Mouse (Mus musculus) C2C12 (cell line): ENCODE data around the gene Mrpl12. TPM values are rescaled to one million over a fixed set of nuclear protein-coding genes. Genes with fewer than 3 reads are reported as not detected.
"Not testable (repeated sequence)": the region's sequence is repeated elsewhere in the genome, so short reads cannot be mapped to it uniquely, and the experiment has no call there.

ENCODE experiments used
- H3K27me3 ChIP-seq: one replicate; pipeline ENCODE4 v1.6.1; 2011; ENCODE audit not compliant: control insufficient read depth, insufficient read depth, insufficient read length
- H3K36me3 ChIP-seq: one replicate; pipeline ENCODE4 v1.6.1; 2011; ENCODE audit not compliant: control insufficient read depth, insufficient read depth
- H3K4me3 ChIP-seq: one replicate; pipeline ENCODE4 v1.5.1; 2011; ENCODE audit warnings: mild to moderate bottlenecking, control low read depth; ENCODE audit not compliant: poor library complexity, insufficient read depth, severe bottlenecking
- H3K79me2 ChIP-seq: one replicate; pipeline ENCODE4 v1.6.1; 2011; ENCODE audit not compliant: control insufficient read depth, insufficient read depth
- H3K79me3 ChIP-seq: one replicate; pipeline ENCODE4 v1.6.1; 2011; ENCODE audit warnings: low read depth, control low read depth
- H3ac ChIP-seq: one replicate; pipeline ENCODE3; 2011; ENCODE audit warnings: low read depth; ENCODE audit not compliant: control insufficient read depth, insufficient read length
- CEBPB ChIP-seq: IDR thresholded peaks from one replicate; pipeline ENCODE4 v1.6.1; 2011; ENCODE audit warnings: low read depth, mild to moderate bottlenecking, control low read depth, moderate library complexity
- CTCF ChIP-seq: IDR thresholded peaks from one replicate; pipeline ENCODE4 v1.5.1; 2011; ENCODE audit not compliant: control insufficient read depth, insufficient read depth, insufficient read length
- FOSL1 ChIP-seq: IDR thresholded peaks from one replicate; pipeline ENCODE4 v1.8.0; 2011; ENCODE audit warnings: mild to moderate bottlenecking, low read length; ENCODE audit not compliant: poor library complexity, insufficient read depth, severe bottlenecking
- MAX ChIP-seq: IDR thresholded peaks from one replicate; pipeline ENCODE4 v1.6.1; 2011; ENCODE audit warnings: mild to moderate bottlenecking, control low read depth
- MYOD1 ChIP-seq: IDR thresholded peaks from one replicate; pipeline ENCODE4 v1.6.1; 2011; ENCODE audit warnings: low read depth; ENCODE audit not compliant: control insufficient read depth, insufficient read length
- MYOG ChIP-seq: IDR thresholded peaks from one replicate; pipeline ENCODE4 v1.6.1; 2011; ENCODE audit not compliant: control insufficient read depth, insufficient read length; ENCODE audit errors: extremely low read depth
- USF1 ChIP-seq: IDR thresholded peaks from one replicate; pipeline ENCODE4 v1.6.1; 2011; ENCODE audit warnings: low read depth, mild to moderate bottlenecking, control low read depth, moderate library complexity
- polyA plus RNA-seq: library from polyadenylated mRNA; unstranded; fragments of >200 nt; fragmentation: generic; extraction: Trizol; gene quantifications from one replicate; pipeline ENCODE4 v1.2.1, GENCODE M21; 2012; ENCODE audit warnings: missing spikeins

Gene Mrpl12
- polyA plus RNA-seq, 1 experiment, result 338 TPM

- Histone ChIP-seq H3K27me3 (no peaks in the 10 kb centered on the region), H3K36me3 (no peaks in the 10 kb centered on the region), H3K79me2 (no peaks in the 10 kb centered on the region), H3K79me3 (no peaks in the 10 kb centered on the region), H3ac (no peak overlapping the region), H3K4me3 (no peak overlapping the region)
- TF ChIP-seq FOSL1, result no peak
- no peak for TF ChIP-seq MYOG
- peak; percentile 80 for TF ChIP-seq CEBPB
These were observed 23.3 kb downstream of the Mrpl12 start for GRCm38 (mm10) chr11:120507611-120508289.

- H3K27me3 ChIP-seq, result no peaks in the 10 kb centered on the region
- no peak overlapping the region for H3K4me3 ChIP-seq
- H3K36me3 ChIP-seq, result no peaks in the 10 kb centered on the region
- TF ChIP-seq MYOD1 (no peak), MAX (peak; percentile 14), USF1 (peak; percentile 76), FOSL1 (no peak), CEBPB (no peak), CTCF (no peak), MYOG (no peak)
- H3K79me3 ChIP-seq, result no peaks in the 10 kb centered on the region
- H3ac ChIP-seq, result no peak overlapping the region
- no peaks in the 10 kb centered on the region for H3K79me2 ChIP-seq
These were observed 24.0 kb downstream of the Mrpl12 start for GRCm38 (mm10) chr11:120508290-120508870.

- Histone ChIP-seq H3ac (no peak overlapping the region), H3K4me3 (no peak overlapping the region), H3K79me2 (no peaks in the 10 kb centered on the region), H3K27me3 (no peaks in the 10 kb centered on the region), H3K36me3 (no peaks in the 10 kb centered on the region), H3K79me3 (no peaks in the 10 kb centered on the region)
- no peak for TF ChIP-seq MAX
- TF ChIP-seq USF1, result no peak
These were observed 25.5 kb downstream of the Mrpl12 start for GRCm38 (mm10) chr11:120509940-120510339.

GRCm38 (mm10) chr11:120510375-120511030 lies 26.1 kb downstream of the Mrpl12 start:
- H3K4me3 ChIP-seq, result no peak overlapping the region
- H3K36me3 ChIP-seq, result no peaks in the 10 kb centered on the region
- H3K27me3 ChIP-seq, result no peaks in the 10 kb centered on the region
- no peaks in the 10 kb centered on the region for H3K79me3 ChIP-seq
- TF ChIP-seq MAX, result no peak
- no peak for TF ChIP-seq CTCF
- TF ChIP-seq CEBPB, result no peak
- TF ChIP-seq MYOD1, result no peak
- no peak for TF ChIP-seq FOSL1
- no peak for TF ChIP-seq USF1
- TF ChIP-seq MYOG, result no peak
- no peak overlapping the region for H3ac ChIP-seq
- no peaks in the 10 kb centered on the region for H3K79me2 ChIP-seq

GRCm38 (mm10) chr11:120512790-120513453 lies 28.5 kb downstream of the Mrpl12 start:
- Histone ChIP-seq H3K36me3 (no peaks in the 10 kb centered on the region), H3K4me3 (no peak overlapping the region), H3K79me2 (no peaks in the 10 kb centered on the region), H3ac (no peak overlapping the region), H3K79me3 (no peaks in the 10 kb centered on the region), H3K27me3 (no peaks in the 10 kb centered on the region)
- no peak for TF ChIP-seq MYOG
- no peak for TF ChIP-seq MYOD1
- no peak for TF ChIP-seq USF1
- TF ChIP-seq MAX, result no peak
- no peak for TF ChIP-seq FOSL1
- TF ChIP-seq CTCF, result no peak
- TF ChIP-seq CEBPB, result no peak

- not testable (repeated sequence) for H3K27me3 ChIP-seq, H3K36me3 ChIP-seq, H3K4me3 ChIP-seq, H3K79me3 ChIP-seq, H3ac ChIP-seq, H3K79me2 ChIP-seq
These were observed 29.8 kb downstream of the Mrpl12 start for GRCm38 (mm10) chr11:120514262-120514661.
